Mouse (Mus musculus) cortical plate, adult 2 months (tissue): ENCODE results near the gene Myoz1.

Experiments
- CTCF ChIP-seq: fragments of 200-500 bp; IDR thresholded peaks from 2 replicates; pipeline ENCODE4 v1.5.1; 2011; ENCODE audit warnings: mild to moderate bottlenecking, control low read depth, low read length; ENCODE audit not compliant: insufficient read depth; ENCODE audit errors: extremely low read depth
- POLR2A ChIP-seq: fragments of 200-500 bp; IDR thresholded peaks from 2 replicates; pipeline ENCODE4 v1.6.1; 2011; ENCODE audit warnings: mild to moderate bottlenecking, low read length, control low read depth; ENCODE audit not compliant: insufficient read depth; ENCODE audit errors: extremely low read depth

DNA sequence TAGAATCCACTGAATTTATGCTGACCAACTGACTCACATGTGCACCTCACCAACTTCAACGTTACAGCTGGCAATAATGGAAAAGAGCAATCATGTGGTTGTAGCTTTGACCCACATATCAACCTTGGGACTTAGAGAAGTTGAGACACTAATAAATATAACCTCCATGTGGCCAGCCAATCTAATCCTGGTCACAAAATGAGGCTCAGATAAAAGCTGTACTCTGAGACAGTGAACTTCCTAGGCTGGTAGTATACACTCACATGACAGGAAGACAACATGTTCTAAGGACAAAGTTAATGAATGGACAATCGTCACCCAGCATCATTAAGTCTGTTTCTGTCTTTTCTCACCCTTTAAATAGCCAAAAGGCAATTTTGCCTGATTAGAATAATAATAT is 29.9 kb downstream of the Myoz1 start:
- TF ChIP-seq POLR2A (no peak), CTCF (no peak)
